Comparison of ENCODE assay signal across 13 mouse cellular contexts in the genomic region with DNA sequence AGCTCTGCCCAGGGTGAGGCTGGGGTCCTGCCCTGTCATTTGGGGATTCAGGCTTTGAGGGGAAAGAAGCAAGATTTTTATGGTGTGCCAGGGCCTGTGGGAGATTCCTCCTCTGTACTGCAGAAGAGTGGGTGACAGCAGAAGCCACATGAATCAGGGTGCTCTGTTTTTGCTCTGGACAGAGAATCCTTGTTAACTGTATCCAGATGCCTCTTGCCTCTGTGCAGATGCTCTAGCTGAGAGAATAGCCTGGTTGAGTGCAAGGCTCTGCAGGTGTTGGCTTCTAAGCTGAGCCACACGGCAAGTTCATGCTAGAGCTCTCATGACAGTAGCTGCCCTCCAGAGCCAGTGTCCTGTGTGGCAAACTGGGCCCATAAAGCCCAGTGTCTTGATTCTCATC. TPM values are rescaled to one million over a fixed set of nuclear protein-coding genes. Genes with fewer than 3 reads are reported as not detected.
A peak's percentile ranks its signal among the peaks of the same experiment; 100 is the strongest.
DNase-seq lines count a peak whose midpoint lies in the region; ATAC-seq and TF ChIP-seq lines count a peak whose summit lies in the region.
"Had no signal": no experiment of that assay in that cellular context is flagged by ENCODE, and none has a peak within 500 bp of the region (broad histone marks: within the 10 kb centered on the region; RNA-seq: fewer than 3 reads in every experiment).

No protein-coding gene starts in this region.

- ATAC-seq in embryonic facial prominence, embryonic 12.5 days (ENCODE audit: insufficient number of reproducible peaks, insufficient read depth, low FRiP score, low TSS enrichment), result no peak
- no peak for ATAC-seq in limb, embryonic 13.5 days (ENCODE audit: low FRiP score, low read depth)
- no peak for ATAC-seq in kidney, embryonic 14.5 days (ENCODE audit: low FRiP score, low TSS enrichment)
- ATAC-seq: liver, embryonic 12.5 days had no signal

- no peaks in the 10 kb centered on the region for H3K9me3 ChIP-seq in embryonic facial prominence, embryonic 12.5 days
- no peaks in the 10 kb centered on the region for H3K9me3 ChIP-seq in embryonic facial prominence, embryonic 10.5 days
- no peaks in the 10 kb centered on the region for H3K9me3 ChIP-seq in limb, embryonic 13.5 days
- H3K9me3 ChIP-seq in kidney, embryonic 14.5 days (ENCODE audit: control insufficient read depth, low read length), result no peaks in the 10 kb centered on the region
- H3K9me3 ChIP-seq: G1E; liver, embryonic 12.5 days had no signal

- peaks cover 11% of the 10 kb centered on the region; the same call in 1 of the 2 replicates for H3K4me1 ChIP-seq in embryonic facial prominence, embryonic 12.5 days
- no peaks in the 10 kb centered on the region for H3K4me1 ChIP-seq in embryonic facial prominence, embryonic 10.5 days
- H3K4me1 ChIP-seq in cortical plate, adult 2 months (ENCODE audit: control insufficient read depth, insufficient read depth, low read length), result peaks cover 11% of the 10 kb centered on the region
- H3K4me1 ChIP-seq in limb, embryonic 13.5 days, result peaks cover 18% of the 10 kb centered on the region
- H3K4me1 ChIP-seq in kidney, embryonic 14.5 days (ENCODE audit: control insufficient read depth, insufficient read depth, low read length), result no peaks in the 10 kb centered on the region

- no peak for TF ChIP-seq CTCF in layer of hippocampus, adult 2 months (conservative IDR thresholded peaks at IDR 0.05)
- TF ChIP-seq CTCF in cortical plate, adult 2 months (IDR thresholded peaks at IDR 0.05; ENCODE audit: extremely low read depth, insufficient read depth, low read length), result no peak

- no peak overlapping the region for H3K4me2 ChIP-seq in embryonic facial prominence, embryonic 12.5 days (replicated peaks)
- H3K4me2 ChIP-seq in limb, embryonic 13.5 days (replicated peaks), result no peak overlapping the region
- no peak overlapping the region for H3K4me2 ChIP-seq in kidney, embryonic 14.5 days (replicated peaks; ENCODE audit: low read depth, low read length)
- H3K4me2 ChIP-seq: liver, embryonic 12.5 days had no signal

- no peak for DNase-seq in embryonic facial prominence, embryonic 10.5 days (ENCODE audit: low spot score)
- no peak for DNase-seq in layer of hippocampus, adult 2 months (ENCODE audit: low spot score in 2 of 2)
- DNase-seq in layer of hippocampus, postnatal 10 days (ENCODE audit: low spot score in 2 of 2), result no peak
- no peak for DNase-seq in yolk sac, embryonic 10.5 days (ENCODE audit: low spot score)
- DNase-seq: spleen, adult 18-20 months; thymus, postnatal 14 days had no signal

- no peak overlapping the region for H3K4me3 ChIP-seq in embryonic facial prominence, embryonic 12.5 days
- no peak overlapping the region for H3K4me3 ChIP-seq in embryonic facial prominence, embryonic 10.5 days
- H3K4me3 ChIP-seq in layer of hippocampus, adult 2 months, result no peak overlapping the region
- H3K4me3 ChIP-seq in cortical plate, adult 2 months (ENCODE audit: insufficient read depth, low read length), result no peak overlapping the region
- no peak overlapping the region for H3K4me3 ChIP-seq in limb, embryonic 13.5 days
- H3K4me3 ChIP-seq in kidney, embryonic 14.5 days (ENCODE audit: low read length), result no peak overlapping the region
- H3K4me3 ChIP-seq: liver, embryonic 12.5 days had no signal

- no peak for TF ChIP-seq POLR2A in cortical plate, adult 2 months (IDR thresholded peaks at IDR 0.05; ENCODE audit: extremely low read depth, insufficient read depth, low read length)

- H3K27ac ChIP-seq in embryonic facial prominence, embryonic 12.5 days, result peak overlapping the region; percentile 2; the same call in 1 of the 2 replicates
- H3K27ac ChIP-seq in embryonic facial prominence, embryonic 10.5 days (replicated peaks), result no peak overlapping the region
- peak overlapping the region; percentile 82 for H3K27ac ChIP-seq in layer of hippocampus, adult 2 months
- H3K27ac ChIP-seq in cortical plate, adult 2 months (ENCODE audit: insufficient read depth, low read length), result peak overlapping the region; percentile 51
- peak overlapping the region; percentile 10; the same call in 1 of the 2 replicates for H3K27ac ChIP-seq in limb, embryonic 13.5 days
- H3K27ac ChIP-seq in kidney, embryonic 14.5 days (ENCODE audit: low read depth, low read length), result no peak overlapping the region
- H3K27ac ChIP-seq: liver, embryonic 12.5 days; macrophage had no signal

- no peak overlapping the region for H3K9ac ChIP-seq in embryonic facial prominence, embryonic 12.5 days
- H3K9ac ChIP-seq in limb, embryonic 13.5 days, result peak overlapping the region; percentile 13; the same call in 1 of the 2 replicates
- no peak overlapping the region for H3K9ac ChIP-seq in kidney, embryonic 14.5 days (ENCODE audit: low read depth, low read length)
- H3K9ac ChIP-seq: liver, embryonic 12.5 days had no signal

- H3K27me3 ChIP-seq in embryonic facial prominence, embryonic 12.5 days, result no peaks in the 10 kb centered on the region
- H3K27me3 ChIP-seq in embryonic facial prominence, embryonic 10.5 days (replicated peaks; ENCODE audit: low read depth, poor library complexity, severe bottlenecking), result no peaks in the 10 kb centered on the region
- no peaks in the 10 kb centered on the region for H3K27me3 ChIP-seq in limb, embryonic 13.5 days
- no peaks in the 10 kb centered on the region for H3K27me3 ChIP-seq in kidney, embryonic 14.5 days (ENCODE audit: control insufficient read depth, insufficient read depth, low read length)
- H3K27me3 ChIP-seq: liver, embryonic 12.5 days had no signal

- WGBS in embryonic facial prominence, embryonic 12.5 days, result 80% methylated on average over 1 of the region's 1 CpGs
- WGBS in embryonic facial prominence, embryonic 10.5 days, result 75% methylated on average over 1 of the region's 1 CpGs
- 38% methylated on average over 1 of the region's 1 CpGs for WGBS in limb, embryonic 13.5 days
- 72% methylated on average over 1 of the region's 1 CpGs for WGBS in kidney, embryonic 14.5 days

- peaks cover 96% of the 10 kb centered on the region for H3K36me3 ChIP-seq in embryonic facial prominence, embryonic 12.5 days
- peaks cover 100% of the 10 kb centered on the region for H3K36me3 ChIP-seq in embryonic facial prominence, embryonic 10.5 days (replicated peaks)
- H3K36me3 ChIP-seq in limb, embryonic 13.5 days, result peaks cover 99% of the 10 kb centered on the region
- peaks cover 85% of the 10 kb centered on the region for H3K36me3 ChIP-seq in kidney, embryonic 14.5 days (ENCODE audit: control insufficient read depth, insufficient read depth, low read length)

RNA-seq across cellular contexts. Expression of a gene that starts 20.3 kb away (rescaled TPM):
- 108 and 118 TPM in 2 replicates for polyA plus RNA-seq in embryonic facial prominence, embryonic 12.5 days (2016; fragmentation: Nextera tagmentation; extraction: Ambion mirVana)
- 132 and 138 TPM in 2 replicates for polyA plus RNA-seq in embryonic facial prominence, embryonic 10.5 days (2016; fragmentation: Nextera tagmentation; extraction: Ambion mirVana)
- total RNA-seq in layer of hippocampus, adult 2 months (2021), result 10 to 100 TPM; 87.5 to 89.6 TPM
- total RNA-seq in layer of hippocampus, postnatal 10 days (2021), result 10 to 100 TPM; 84.9 to 91.7 TPM
- 104 and 107 TPM in 2 replicates for polyA plus RNA-seq in cortical plate, adult 2 months (2012; rRNA removed)
- 102 and 105 TPM in 2 replicates for polyA plus RNA-seq in limb, embryonic 13.5 days (2015; fragmentation: Nextera tagmentation; extraction: Ambion mirVana)
- polyA plus RNA-seq in kidney, embryonic 14.5 days (2014; fragmentation: Nextera tagmentation; extraction: Ambion mirVana), result 80.7 and 107 TPM in 2 replicates

RNA-seq across cellular contexts. Expression of a gene that starts 24.2 kb away (rescaled TPM):
- 371 and 409 TPM in 2 replicates for polyA plus RNA-seq in embryonic facial prominence, embryonic 12.5 days (2016; fragmentation: Nextera tagmentation; extraction: Ambion mirVana)
- polyA plus RNA-seq in embryonic facial prominence, embryonic 10.5 days (2016; fragmentation: Nextera tagmentation; extraction: Ambion mirVana), result 388 and 402 TPM in 2 replicates
- total RNA-seq in layer of hippocampus, adult 2 months (2021), result 100 to 1,000 TPM; 196 to 229 TPM
- total RNA-seq in layer of hippocampus, postnatal 10 days (2021), result 100 to 1,000 TPM; 262 to 265 TPM
- polyA plus RNA-seq in cortical plate, adult 2 months (2012; rRNA removed), result 332 and 357 TPM in 2 replicates
- polyA plus RNA-seq in limb, embryonic 13.5 days (2015; fragmentation: Nextera tagmentation; extraction: Ambion mirVana), result 431 and 434 TPM in 2 replicates
- polyA plus RNA-seq in kidney, embryonic 14.5 days (2014; fragmentation: Nextera tagmentation; extraction: Ambion mirVana), result 447 and 572 TPM in 2 replicates

RNA-seq across cellular contexts. Expression of a gene that starts 24.4 kb away (rescaled TPM):
- 19.4 and 20.8 TPM in 2 replicates for polyA plus RNA-seq in embryonic facial prominence, embryonic 12.5 days (2016; fragmentation: Nextera tagmentation; extraction: Ambion mirVana)
- 14.1 and 14.5 TPM in 2 replicates for polyA plus RNA-seq in embryonic facial prominence, embryonic 10.5 days (2016; fragmentation: Nextera tagmentation; extraction: Ambion mirVana)
- 10 to 100 TPM; 10.2 to 12.5 TPM for total RNA-seq in layer of hippocampus, adult 2 months (2021)
- 10 to 100 TPM in 1 of 2 experiments, 1 to 10 TPM in 1; 9.7 to 12.5 TPM for total RNA-seq in layer of hippocampus, postnatal 10 days (2021)
- 16.7 and 18.2 TPM in 2 replicates for polyA plus RNA-seq in cortical plate, adult 2 months (2012; rRNA removed)
- polyA plus RNA-seq in limb, embryonic 13.5 days (2015; fragmentation: Nextera tagmentation; extraction: Ambion mirVana), result 20.2 and 21.3 TPM in 2 replicates
- 17.6 and 23.6 TPM in 2 replicates for polyA plus RNA-seq in kidney, embryonic 14.5 days (2014; fragmentation: Nextera tagmentation; extraction: Ambion mirVana)

Comparison
In these comparisons a context has a peak if more than half of its experiments do, and no peak if none do; other contexts are left out.
1. H3K27ac ChIP-seq: peak in embryonic facial prominence, embryonic 12.5 days (single experiment), layer of hippocampus, adult 2 months (single experiment), cortical plate, adult 2 months (single experiment) and limb, embryonic 13.5 days (single experiment); none in embryonic facial prominence, embryonic 10.5 days (single experiment) and kidney, embryonic 14.5 days (single experiment).